Mouse (Mus musculus) kidney, postnatal 10 days (tissue): ENCODE data around the gene Cacfd1.

Experiments
- DNase-seq: peaks from one replicate; pipeline ENCODE4 v3.0.0; 2021; ENCODE audit warnings: mixed read lengths

Gene Cacfd1

GRCm38 (mm10) chr2:27009714-27010244 is at the start of gene Cacfd1:
TSS of gene Cacfd1 (plus strand) at chr2:27009926.
- peak; percentile 95 for DNase-seq

GRCm38 (mm10) chr2:26960756-26961155 is 49.0 kb upstream of the Cacfd1 start:
- peak; percentile 44 for DNase-seq

GRCm38 (mm10) chr2:26963923-26964723 is 45.6 kb upstream of the Cacfd1 start, which contains the start of gene Rexo4:
TSS of gene Rexo4 (minus strand) at chr2:26964386.
- DNase-seq: peak; percentile 96

GRCm38 (mm10) chr2:26964724-26965370 is 44.9 kb upstream of the Cacfd1 start:
- DNase-seq: no peak

- DNase-seq: no peak
These were observed 42.5 kb upstream of the Cacfd1 start for GRCm38 (mm10) chr2:26967262-26967661.

- DNase-seq: no peak
These were observed 36.6 kb upstream of the Cacfd1 start, which contains the start of gene Adamts13 for GRCm38 (mm10) chr2:26973116-26973515. TSS of gene Adamts13 (plus strand) at chr2:26973416.

- DNase-seq: no peak
These were observed 35.8 kb upstream of the Cacfd1 start for GRCm38 (mm10) chr2:26973960-26974359.

GRCm38 (mm10) chr2:26980361-26980760 is 29.4 kb upstream of the Cacfd1 start:
- DNase-seq: no peak

- DNase-seq: no peak
These were observed 25.5 kb upstream of the Cacfd1 start for GRCm38 (mm10) chr2:26984179-26984578.

GRCm38 (mm10) chr2:26984640-26985039 is 25.1 kb upstream of the Cacfd1 start:
- DNase-seq: no peak

GRCm38 (mm10) chr2:26993936-26994335 is 15.8 kb upstream of the Cacfd1 start:
- no peak for DNase-seq

GRCm38 (mm10) chr2:26997498-26997897 is 12.2 kb upstream of the Cacfd1 start:
- DNase-seq: no peak

- DNase-seq: no peak
These were observed 11.7 kb upstream of the Cacfd1 start for GRCm38 (mm10) chr2:26997993-26998392.

- DNase-seq: no peak
These were observed 3.5 kb upstream of the Cacfd1 start for GRCm38 (mm10) chr2:27006255-27006654.

- DNase-seq: no peak
These were observed 2.0 kb upstream of the Cacfd1 start for GRCm38 (mm10) chr2:27007701-27008100.

GRCm38 (mm10) chr2:27017802-27018201 is 8.1 kb downstream of the Cacfd1 start:
- peak; percentile 88 for DNase-seq

GRCm38 (mm10) chr2:27019530-27019929 is 9.8 kb downstream of the Cacfd1 start:
- DNase-seq: no peak

GRCm38 (mm10) chr2:27021103-27021502 is 11.4 kb downstream of the Cacfd1 start:
- no peak for DNase-seq

GRCm38 (mm10) chr2:27022612-27023011 is 12.9 kb downstream of the Cacfd1 start:
- DNase-seq: no peak

- DNase-seq: no peak
These were observed 14.4 kb downstream of the Cacfd1 start for GRCm38 (mm10) chr2:27024136-27024535.

- DNase-seq: no peak
These were observed 15.8 kb downstream of the Cacfd1 start for GRCm38 (mm10) chr2:27025545-27025944.

GRCm38 (mm10) chr2:27026332-27026731 is 16.6 kb downstream of the Cacfd1 start:
- no peak for DNase-seq

- no peak for DNase-seq
These were observed 17.3 kb downstream of the Cacfd1 start for GRCm38 (mm10) chr2:27026857-27027617.
